Mouse (Mus musculus) MEL (cell line): ENCODE results near the gene Epb41l2. TPM values are rescaled to one million over a fixed set of nuclear protein-coding genes. Genes with fewer than 3 reads are reported as not detected.

Source experiments
- DNase-seq: peaks from one replicate; pipeline ENCODE4 v3.0.0; 2011; ENCODE audit warnings: low read depth, low spot score
- H3K27ac ChIP-seq: 2 replicates; pipeline ENCODE4 v1.5.1; 2012; ENCODE audit warnings: low read depth, mild to moderate bottlenecking, control low read depth, low read length, moderate library complexity; ENCODE audit not compliant: control insufficient read depth
- H3K27me3 ChIP-seq, 2 experiments: fragments of 150-350 bp in 1 of 2; sonication (generic) in 1 of 2; 2 replicates each; pipeline ENCODE4 v1.6.1; 2012; ENCODE audit warnings: low read length in 2 of 2, mild to moderate bottlenecking in 2 of 2, improper control_type of control experiment in 1 of 2, moderate library complexity in 1 of 2; ENCODE audit not compliant: insufficient read depth in 2 of 2, control insufficient read depth in 1 of 2
- H3K36me3 ChIP-seq, 2 experiments: 2 replicates each; pipeline ENCODE4 v1.6.1; 2012 to 2014; ENCODE audit warnings: low read length in 2 of 2, improper control_type of control experiment in 1 of 2, inconsistent platforms in 1 of 2, mild to moderate bottlenecking in 1 of 2; ENCODE audit not compliant: insufficient read depth in 2 of 2, control insufficient read depth in 1 of 2
- H3K4me1 ChIP-seq, 2 experiments: fragments of 150-350 bp in 1 of 2; sonication (generic) in 1 of 2; 2 replicates each; pipeline ENCODE4 v1.6.1; 2012; ENCODE audit warnings: low read length in 2 of 2, improper control_type of control experiment in 1 of 2, mild to moderate bottlenecking in 1 of 2; ENCODE audit not compliant: insufficient read depth in 2 of 2, control insufficient read depth in 1 of 2
- H3K4me3 ChIP-seq, 2 experiments: fragments of 150-350 bp in 1 of 2; sonication (generic) in 1 of 2; 2 replicates each; pipeline ENCODE4 v1.5.1; 2012; ENCODE audit warnings: low read depth in 2 of 2, low read length in 2 of 2, mild to moderate bottlenecking in 2 of 2, moderate library complexity in 2 of 2, control low read depth in 1 of 2, improper control_type of control experiment in 1 of 2; ENCODE audit not compliant: control insufficient read depth in 1 of 2, insufficient read depth in 1 of 2
- H3K79me2 ChIP-seq: 2 replicates; pipeline ENCODE4 v1.6.1; 2012; ENCODE audit warnings: mild to moderate bottlenecking, low read length, moderate library complexity; ENCODE audit not compliant: control insufficient read depth, poor library complexity, insufficient read depth
- H3K9ac ChIP-seq: 2 replicates; pipeline ENCODE4 v1.6.1; 2012; ENCODE audit warnings: low read depth, mild to moderate bottlenecking, control low read depth, low read length, moderate library complexity; ENCODE audit not compliant: control insufficient read depth, poor library complexity, severe bottlenecking
- H3K9me3 ChIP-seq: fragments of 150-350 bp; sonication (generic); replicated peaks from 2 replicates; pipeline ENCODE4 v1.6.1; 2012; ENCODE audit warnings: mild to moderate bottlenecking, low read length, improper control_type of control experiment, moderate library complexity; ENCODE audit not compliant: insufficient read depth
- BHLHE40 ChIP-seq: IDR thresholded peaks from 2 replicates; pipeline ENCODE4 v1.6.1; 2012; ENCODE audit warnings: low read depth, mild to moderate bottlenecking, inconsistent platforms, low read length, improper control_type of control experiment, borderline replicate concordance
- CHD2 ChIP-seq: IDR thresholded peaks from 2 replicates; pipeline ENCODE4 v1.6.1; 2011; ENCODE audit warnings: low read length, improper control_type of control experiment
- E2F4 ChIP-seq: IDR thresholded peaks from 2 replicates; pipeline ENCODE4 v1.6.1; 2011; ENCODE audit warnings: low read depth, low read length, improper control_type of control experiment, borderline replicate concordance
- ETS1 ChIP-seq: IDR thresholded peaks from 2 replicates; pipeline ENCODE4 v1.6.1; 2012; ENCODE audit warnings: low read depth, mild to moderate bottlenecking, inconsistent platforms, low read length, improper control_type of control experiment, moderate library complexity
- MAFK ChIP-seq: IDR thresholded peaks from 2 replicates; pipeline ENCODE4 v1.6.1; 2011; ENCODE audit warnings: low read depth, mild to moderate bottlenecking, low read length, improper control_type of control experiment, borderline replicate concordance
- MAZ ChIP-seq: IDR thresholded peaks from 2 replicates; pipeline ENCODE4 v1.6.1; 2012; ENCODE audit warnings: low read depth, mild to moderate bottlenecking, inconsistent platforms, low read length, improper control_type of control experiment
- MEF2A ChIP-seq: IDR thresholded peaks from 2 replicates; pipeline ENCODE4 v1.6.1; 2014; ENCODE audit warnings: low read depth, mild to moderate bottlenecking, inconsistent platforms, low read length, improper control_type of control experiment; ENCODE audit not compliant: poor library complexity, insufficient replicate concordance, severe bottlenecking; ENCODE audit errors: extremely low read depth
- MXI1 ChIP-seq: IDR thresholded peaks from 2 replicates; pipeline ENCODE4 v1.6.1; 2011; ENCODE audit warnings: mild to moderate bottlenecking, low read depth, low read length, improper control_type of control experiment
- MYB ChIP-seq: IDR thresholded peaks from 2 replicates; pipeline ENCODE4 v1.6.1; 2011; ENCODE audit warnings: mild to moderate bottlenecking, low read depth, low read length, improper control_type of control experiment
- NELFE ChIP-seq: IDR thresholded peaks from 2 replicates; pipeline ENCODE4 v1.6.1; 2011; ENCODE audit warnings: low read depth, low read length, improper control_type of control experiment
- NRF1 ChIP-seq: IDR thresholded peaks from 2 replicates; pipeline ENCODE4 v1.6.1; 2014; ENCODE audit warnings: low read depth, mild to moderate bottlenecking, inconsistent platforms, low read length, improper control_type of control experiment, moderate library complexity; ENCODE audit not compliant: poor library complexity, insufficient read depth, severe bottlenecking
- POLR2A ChIP-seq, 2 experiments: IDR thresholded peaks; 2 replicates each; pipeline ENCODE4 v1.6.1; 2011 to 2012; ENCODE audit warnings: low read length in 2 of 2, mild to moderate bottlenecking in 2 of 2, control low read depth in 1 of 2, improper control_type of control experiment in 1 of 2, low read depth in 1 of 2, moderate library complexity in 1 of 2; ENCODE audit not compliant: control insufficient read depth in 1 of 2, insufficient read depth in 1 of 2, poor library complexity in 1 of 2
- POLR2AphosphoS2 ChIP-seq: IDR thresholded peaks from 2 replicates; pipeline ENCODE4 v1.6.1; 2011; ENCODE audit warnings: low read length, improper control_type of control experiment
- POLR2AphosphoS5 ChIP-seq: IDR thresholded peaks from 2 replicates; pipeline ENCODE4 v1.6.1; 2012; ENCODE audit warnings: low read depth, borderline replicate concordance, mild to moderate bottlenecking, inconsistent platforms, low read length, moderate library complexity, mixed read lengths
- SIN3A ChIP-seq: IDR thresholded peaks from 2 replicates; pipeline ENCODE4 v1.6.1; 2012; ENCODE audit warnings: low read length, improper control_type of control experiment, inconsistent platforms
- TAL1 ChIP-seq: IDR thresholded peaks from 2 replicates; pipeline ENCODE4 v1.6.1; 2012; ENCODE audit warnings: mild to moderate bottlenecking, inconsistent platforms, low read length, moderate library complexity, mixed read lengths
- TBP ChIP-seq: IDR thresholded peaks from 2 replicates; pipeline ENCODE4 v1.8.0; 2011; ENCODE audit warnings: low read depth, low read length, improper control_type of control experiment
- TCF12 ChIP-seq: IDR thresholded peaks from 2 replicates; pipeline ENCODE4 v1.6.1; 2014; ENCODE audit warnings: low read depth, mild to moderate bottlenecking, inconsistent platforms, low read length, improper control_type of control experiment, moderate library complexity
- USF1 ChIP-seq: IDR thresholded peaks from 2 replicates; pipeline ENCODE4 v1.6.1; 2014; ENCODE audit warnings: low read depth, mild to moderate bottlenecking, inconsistent platforms, low read length, improper control_type of control experiment, moderate library complexity
- ZC3H11A ChIP-seq: IDR thresholded peaks from 2 replicates; pipeline ENCODE4 v1.6.1; 2012; ENCODE audit warnings: low read depth, mild to moderate bottlenecking, inconsistent platforms, low read length, improper control_type of control experiment
- ZMIZ1 ChIP-seq: IDR thresholded peaks from 2 replicates; pipeline ENCODE4 v1.6.1; 2012; ENCODE audit warnings: low read depth, mild to moderate bottlenecking, inconsistent platforms, low read length, improper control_type of control experiment, moderate library complexity
- polyA plus RNA-seq, 2 experiments: library from polyadenylated mRNA; stranded (reverse) in 1 of 2; unstranded in 1 of 2; fragments of >175 nt in 1 of 2; fragments of >200 nt in 1 of 2; gene quantifications; 2 replicates each; pipeline versions ENCODE4 v1.2.1 to v1.2.4; 2012; ENCODE audit warnings: low replicate concordance in 2 of 2, low read depth in 1 of 2; ENCODE audit not compliant: insufficient read length in 2 of 2, insufficient read depth in 1 of 2, missing spikeins in 1 of 2
- total RNA-seq: library from RNA; depleted of rRNA; stranded (reverse); fragments of 300-350 nt; gene quantifications from 2 replicates; pipeline ENCODE4 v1.2.3, GENCODE M21; 2012; rRNA removed

Epb41l2 gene
- total RNA-seq (4.7 and 8.1 TPM in 2 replicates), polyA plus RNA-seq (10 to 100 TPM in 1 of 2 experiments, not detected in 1; 23.7 TPM)

DNA sequence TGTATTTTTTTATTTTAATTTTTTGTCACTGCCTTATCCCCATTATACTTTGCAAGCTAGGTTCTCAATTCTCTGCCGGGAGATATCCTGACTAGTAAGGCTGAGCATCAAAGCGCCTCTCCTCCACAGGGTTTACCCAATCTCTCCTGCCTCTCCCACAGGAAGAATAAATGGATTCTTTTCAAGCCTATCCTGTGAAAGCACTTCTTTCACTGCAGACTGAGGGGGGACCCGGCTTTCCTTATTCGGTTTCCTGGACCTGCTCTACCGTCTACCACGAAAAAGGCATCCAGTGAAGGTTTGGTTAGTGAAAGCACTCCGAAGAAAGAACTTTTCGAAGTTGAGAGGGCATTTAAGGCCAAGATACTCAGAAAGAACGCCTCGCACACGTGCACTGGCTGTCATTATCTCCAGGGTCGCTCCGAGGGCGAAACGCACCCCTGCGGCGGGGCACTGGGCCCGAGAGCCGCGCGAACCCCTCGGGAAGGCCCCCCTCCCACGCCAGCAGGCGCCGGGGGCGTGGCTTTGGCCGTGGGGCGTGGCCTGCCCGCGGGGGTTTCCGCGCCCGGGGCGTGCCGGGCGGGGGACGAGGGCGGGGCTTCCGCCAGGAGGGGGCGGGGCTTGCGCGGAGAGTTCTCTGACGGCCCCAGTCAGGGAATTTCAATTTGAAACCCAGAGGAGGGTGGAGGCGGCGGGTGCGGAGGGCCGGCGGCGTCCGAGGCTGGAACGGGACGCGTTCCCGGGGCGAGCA, at the start of gene Epb41l2:
TSS of gene Epb41l2 (plus strand) at position 591 of the 751 bp plus-strand sequence.
- no peaks in the 10 kb centered on the region; a peak in 1 of 4 replicates for H3K36me3 ChIP-seq
- H3K9me3 ChIP-seq, result no peaks in the 10 kb centered on the region
- no peaks in the 10 kb centered on the region for H3K27me3 ChIP-seq
- H3K9ac ChIP-seq, result peak within 1 kb of the TSS; percentile 82
- H3K27ac ChIP-seq, result no peak within 1 kb of the TSS
- DNase-seq, result peak; percentile 84
- H3K79me2 ChIP-seq, result no peaks in the 10 kb centered on the region; the same call in 1 of the 2 replicates
- H3K4me3 ChIP-seq, result peak within 1 kb of the TSS; percentile 89 to 97
- H3K4me1 ChIP-seq, result no peaks in the 10 kb centered on the region
- TF ChIP-seq MAZ, result peak; percentile 69; the same call in 1 of the 2 replicates
- TF ChIP-seq ZMIZ1, result peak; percentile 73; the same call in 1 of the 2 replicates
- no peak for TF ChIP-seq ZC3H11A
- TF ChIP-seq MAFK, result no peak
- peak; percentile 68; the same call in 1 of the 2 replicates for TF ChIP-seq BHLHE40
- TF ChIP-seq USF1, result no peak
- no peak for TF ChIP-seq POLR2AphosphoS5
- TF ChIP-seq TCF12, result peak; percentile 40
- peak; percentile 39; the same call in 1 of the 2 replicates for TF ChIP-seq POLR2AphosphoS2
- TF ChIP-seq ETS1, result no peak
- TF ChIP-seq SIN3A, result peak; percentile 63; the same call in 1 of the 2 replicates
- TF ChIP-seq POLR2A (IDR thresholded peaks at IDR 0.05; ENCODE audit: control insufficient read depth in 1 of 2, insufficient read depth in 1 of 2, low read depth in 1 of 2, low read length in 2 of 2, poor library complexity in 1 of 2), result peak; percentile 63 to 84; a peak in 3 of 4 replicates
- TF ChIP-seq E2F4, result no peak
- TF ChIP-seq MXI1, result peak; percentile 78
- no peak for TF ChIP-seq MEF2A
- peak; percentile 47; the same call in 1 of the 2 replicates for TF ChIP-seq NELFE
- TF ChIP-seq NRF1, result peak; percentile 39; the same call in 1 of the 2 replicates
- no peak for TF ChIP-seq CHD2
- TF ChIP-seq TAL1, result no peak
- TF ChIP-seq TBP, result no peak
- TF ChIP-seq MYB, result no peak
